Mouse (Mus musculus) cerebellum, postnatal 25 days (tissue): ENCODE data around the gene Olfr105-ps.

Experiments
- DNase-seq, 2 experiments: peaks; one replicate each; pipeline ENCODE4 v3.0.0; 2021; ENCODE audit warnings: mixed read lengths in 2 of 2

Gene Olfr105-ps

GRCm38 (mm10) chr17:37378733-37379132, at the start of gene Olfr105-ps:
Olfr105-ps (plus strand) TSS chr17:37379033.
- no peak for DNase-seq

GRCm38 (mm10) chr17:37339598-37339997, 39.2 kb upstream of the Olfr105-ps start, which contains the start of gene Olfr103:
Olfr103 (minus strand) TSS chr17:37339698.
- DNase-seq, result no peak

GRCm38 (mm10) chr17:37359282-37359681, 19.6 kb upstream of the Olfr105-ps start, which contains the start of gene Olfr104-ps:
Olfr104-ps (plus strand) TSS chr17:37359582.
- DNase-seq, result no peak

GRCm38 (mm10) chr17:37390093-37390492, 11.3 kb downstream of the Olfr105-ps start, which contains the start of gene Olfr106-ps:
Olfr106-ps (plus strand) TSS chr17:37390393.
- no peak for DNase-seq

GRCm38 (mm10) chr17:37398926-37399325, 20.1 kb downstream of the Olfr105-ps start, which contains the start of gene Olfr107:
Olfr107 (plus strand) TSS chr17:37399226.
- DNase-seq, result no peak

GRCm38 (mm10) chr17:37413380-37413779, 34.5 kb downstream of the Olfr105-ps start:
- DNase-seq, result no peak
